Mouse (Mus musculus): ENCODE results near the gene Nudt13. TPM values are rescaled to one million over a fixed set of nuclear protein-coding genes. Genes with fewer than 3 reads are reported as not detected.

Nudt13 gene
- polyA plus RNA-seq, 1 experiment from 2014 or later: 15.5 TPM

GRCm38 (mm10) chr14:20363230-20363629 lies 68.7 kb downstream of the Nudt13 start:
- Histone ChIP-seq H3K4me3 (no peak overlapping the region), H3K4me1 (no peaks in the 10 kb centered on the region), H3K9me3 (replicated peaks) (no peaks in the 10 kb centered on the region), H3K27ac (no peak overlapping the region), H3K36me3 (peaks cover 99% of the 10 kb centered on the region), H3K27me3 (ENCODE audit: low read depth, poor library complexity, severe bottlenecking) (no peaks in the 10 kb centered on the region)
- 89% methylated on average over 4 of the region's 4 CpGs for WGBS
- DNase-seq (ENCODE audit: low spot score): no peak

Other genes starting within 250 kb of the Nudt13 start
- 11.5 and 12.3 TPM in 2 replicates for gene Saysd1, start 156.2 kb upstream of the Nudt13 start, polyA plus RNA-seq (2016; fragmentation: Nextera tagmentation; extraction: Ambion mirVana)
- gene Kcnk5, start 112.9 kb upstream of the Nudt13 start, polyA plus RNA-seq (2016; fragmentation: Nextera tagmentation; extraction: Ambion mirVana): 7.3 and 8.9 TPM in 2 replicates
- gene Kcnk16, start 25.5 kb upstream of the Nudt13 start, polyA plus RNA-seq (2016; fragmentation: Nextera tagmentation; extraction: Ambion mirVana): not detected in 2 replicates
- 71.7 and 74.6 TPM in 2 replicates for gene Ecd, start 53.4 kb downstream of the Nudt13 start, polyA plus RNA-seq (2016; fragmentation: Nextera tagmentation; extraction: Ambion mirVana)
- gene Fam149b, start 53.5 kb downstream of the Nudt13 start, polyA plus RNA-seq (2016; fragmentation: Nextera tagmentation; extraction: Ambion mirVana): 43.5 and 51.7 TPM in 2 replicates
- 272 and 290 TPM in 2 replicates for gene Dnajc9, start 94.2 kb downstream of the Nudt13 start, polyA plus RNA-seq (2016; fragmentation: Nextera tagmentation; extraction: Ambion mirVana)
- gene Mrps16, start 98.9 kb downstream of the Nudt13 start, polyA plus RNA-seq (2016; fragmentation: Nextera tagmentation; extraction: Ambion mirVana): 90.4 TPM in 2 replicates
- gene Cfap70, start 157.5 kb downstream of the Nudt13 start, polyA plus RNA-seq (2016; fragmentation: Nextera tagmentation; extraction: Ambion mirVana): 0.29 and 0.90 TPM in 2 replicates
- 21.2 and 23.3 TPM in 2 replicates for gene Anxa7, start 185.4 kb downstream of the Nudt13 start, polyA plus RNA-seq (2016; fragmentation: Nextera tagmentation; extraction: Ambion mirVana)
- gene Mss51, start 202.2 kb downstream of the Nudt13 start, polyA plus RNA-seq (2016; fragmentation: Nextera tagmentation; extraction: Ambion mirVana): 0.83 and 1.3 TPM in 2 replicates

All from limb, embryonic 10.5 days (tissue).